Mouse (Mus musculus): ENCODE measurements around the gene Anxa5.

The Anxa5 gene

GRCm38 (mm10) chr3:36488367-36488766 is 12.7 kb upstream of the Anxa5 start:
- DNase-seq (ENCODE audit: low spot score): no peak

- no peak for DNase-seq (ENCODE audit: low spot score)
Measured at GRCm38 (mm10) chr3:36486881-36487280, 11.2 kb upstream of the Anxa5 start.

- no peak for DNase-seq (ENCODE audit: low spot score)
Measured at GRCm38 (mm10) chr3:36486176-36486575, 10.5 kb upstream of the Anxa5 start.

GRCm38 (mm10) chr3:36484292-36484691 is 8.6 kb upstream of the Anxa5 start:
- DNase-seq (ENCODE audit: low spot score): no peak

- DNase-seq (ENCODE audit: low spot score): no peak
Measured at GRCm38 (mm10) chr3:36482940-36483339, 7.2 kb upstream of the Anxa5 start.

GRCm38 (mm10) chr3:36481776-36482193 is 6.1 kb upstream of the Anxa5 start:
- DNase-seq (ENCODE audit: low spot score): no peak

- DNase-seq (ENCODE audit: low spot score): no peak
Measured at GRCm38 (mm10) chr3:36480486-36480885, 4.8 kb upstream of the Anxa5 start.

- DNase-seq (ENCODE audit: low spot score): no peak
Measured at GRCm38 (mm10) chr3:36478776-36479175, 3.1 kb upstream of the Anxa5 start.

- no peak for DNase-seq (ENCODE audit: low spot score)
Measured at GRCm38 (mm10) chr3:36476261-36477155, 814 bp upstream of the Anxa5 start.

GRCm38 (mm10) chr3:36474938-36475483 is 683 bp downstream of the Anxa5 start:
- peak; percentile 7 for DNase-seq (ENCODE audit: low spot score)

- no peak for DNase-seq (ENCODE audit: low spot score)
Measured at GRCm38 (mm10) chr3:36474421-36474820, 1.3 kb downstream of the Anxa5 start.

GRCm38 (mm10) chr3:36473222-36473621 is 2.5 kb downstream of the Anxa5 start:
- DNase-seq (ENCODE audit: low spot score): no peak

GRCm38 (mm10) chr3:36471856-36472255 is 3.8 kb downstream of the Anxa5 start:
- DNase-seq (ENCODE audit: low spot score): no peak

GRCm38 (mm10) chr3:36468871-36469270 is 6.8 kb downstream of the Anxa5 start:
- DNase-seq (ENCODE audit: low spot score): no peak

GRCm38 (mm10) chr3:36467632-36468031 is 8.1 kb downstream of the Anxa5 start:
- DNase-seq (ENCODE audit: low spot score): no peak

GRCm38 (mm10) chr3:36465538-36465937 is 10.2 kb downstream of the Anxa5 start:
- DNase-seq (ENCODE audit: low spot score): no peak

GRCm38 (mm10) chr3:36462348-36462747 is 13.3 kb downstream of the Anxa5 start:
- DNase-seq (ENCODE audit: low spot score): no peak

- no peak for DNase-seq (ENCODE audit: low spot score)
Measured at GRCm38 (mm10) chr3:36461819-36462218, 13.9 kb downstream of the Anxa5 start.

GRCm38 (mm10) chr3:36460717-36461116 is 15.0 kb downstream of the Anxa5 start:
- DNase-seq (ENCODE audit: low spot score): no peak

GRCm38 (mm10) chr3:36455566-36455965 is 20.1 kb downstream of the Anxa5 start:
- no peak for DNase-seq (ENCODE audit: low spot score)

- DNase-seq (ENCODE audit: low spot score): no peak
Measured at GRCm38 (mm10) chr3:36455124-36455523, 20.6 kb downstream of the Anxa5 start.

GRCm38 (mm10) chr3:36452502-36452901 is 23.2 kb downstream of the Anxa5 start:
- no peak for DNase-seq (ENCODE audit: low spot score)

- no peak for DNase-seq (ENCODE audit: low spot score)
Measured at GRCm38 (mm10) chr3:36449292-36450165, 26.2 kb downstream of the Anxa5 start.

Data from spleen, adult 12 weeks (tissue).